Mouse (Mus musculus): ENCODE data around the gene Ntf3. TPM values are rescaled to one million over a fixed set of nuclear protein-coding genes. Genes with fewer than 3 reads are reported as not detected.

Gene Ntf3
- polyA plus RNA-seq (2012; rRNA removed), result 1.5 and 1.7 TPM in 2 replicates

GRCm38 (mm10) chr6:126166548-126167207 is at the start of gene Ntf3:
Ntf3 (minus strand) TSS chr6:126166910.
- DNase-seq, result no peak
- H3K4me1 ChIP-seq (ENCODE audit: control insufficient read depth, insufficient read depth, low read length), result peaks cover 3% of the 10 kb centered on the region; the same call in 1 of the 2 replicates
- TF ChIP-seq CTCF (IDR thresholded peaks at IDR 0.05; ENCODE audit: insufficient read depth, low read length) (no peak), POLR2A (IDR thresholded peaks at IDR 0.05; ENCODE audit: borderline replicate concordance, extremely low read depth, low read depth, low read length) (no peak)
- no peak within 1 kb of the TSS for H3K4me3 ChIP-seq (replicated peaks; ENCODE audit: extremely low read depth, low read depth, low read length)
- WGBS, result 1% methylated on average over 27 of the region's 27 CpGs

GRCm38 (mm10) chr6:126213330-126213729 is 46.6 kb upstream of the Ntf3 start:
- Histone ChIP-seq H3K4me1 (ENCODE audit: control insufficient read depth, insufficient read depth, low read length) (no peaks in the 10 kb centered on the region), H3K4me3 (replicated peaks; ENCODE audit: extremely low read depth, low read depth, low read length) (no peak overlapping the region)
- TF ChIP-seq CTCF (IDR thresholded peaks at IDR 0.05; ENCODE audit: insufficient read depth, low read length) (no peak), POLR2A (IDR thresholded peaks at IDR 0.05; ENCODE audit: borderline replicate concordance, extremely low read depth, low read depth, low read length) (no peak)
- DNase-seq, result no peak
- WGBS, result 65% methylated on average over 5 of the region's 5 CpGs

- no peak overlapping the region for H3K4me3 ChIP-seq (replicated peaks; ENCODE audit: extremely low read depth, low read depth, low read length)
- no peaks in the 10 kb centered on the region for H3K4me1 ChIP-seq (ENCODE audit: control insufficient read depth, insufficient read depth, low read length)
- DNase-seq, result no peak
- TF ChIP-seq CTCF (IDR thresholded peaks at IDR 0.05; ENCODE audit: insufficient read depth, low read length), result no peak
- TF ChIP-seq POLR2A (IDR thresholded peaks at IDR 0.05; ENCODE audit: borderline replicate concordance, extremely low read depth, low read depth, low read length), result no peak
- 79% methylated on average over 4 of the region's 4 CpGs for WGBS
These were observed 36.7 kb upstream of the Ntf3 start for GRCm38 (mm10) chr6:126203366-126203765.

- H3K4me3 ChIP-seq (replicated peaks; ENCODE audit: extremely low read depth, low read depth, low read length), result no peak overlapping the region
- DNase-seq, result no peak
- WGBS, result 69% methylated on average over 7 of the region's 7 CpGs
- H3K4me1 ChIP-seq (ENCODE audit: control insufficient read depth, insufficient read depth, low read length), result no peaks in the 10 kb centered on the region
- TF ChIP-seq CTCF (IDR thresholded peaks at IDR 0.05; ENCODE audit: insufficient read depth, low read length), result no peak
- TF ChIP-seq POLR2A (IDR thresholded peaks at IDR 0.05; ENCODE audit: borderline replicate concordance, extremely low read depth, low read depth, low read length), result no peak
These were observed 36.2 kb upstream of the Ntf3 start for GRCm38 (mm10) chr6:126202959-126203358.

- TF ChIP-seq POLR2A (IDR thresholded peaks at IDR 0.05; ENCODE audit: borderline replicate concordance, extremely low read depth, low read depth, low read length), result no peak
- no peak for TF ChIP-seq CTCF (IDR thresholded peaks at IDR 0.05; ENCODE audit: insufficient read depth, low read length)
- DNase-seq, result no peak
- 65% methylated on average over 2 of the region's 2 CpGs for WGBS
- no peak overlapping the region for H3K4me3 ChIP-seq (replicated peaks; ENCODE audit: extremely low read depth, low read depth, low read length)
- no peaks in the 10 kb centered on the region for H3K4me1 ChIP-seq (ENCODE audit: control insufficient read depth, insufficient read depth, low read length)
These were observed 35.0 kb upstream of the Ntf3 start for GRCm38 (mm10) chr6:126201721-126202120.

GRCm38 (mm10) chr6:126199916-126200315 is 33.2 kb upstream of the Ntf3 start:
- Histone ChIP-seq H3K4me1 (ENCODE audit: control insufficient read depth, insufficient read depth, low read length) (no peaks in the 10 kb centered on the region), H3K4me3 (replicated peaks; ENCODE audit: extremely low read depth, low read depth, low read length) (no peak overlapping the region)
- no peak for DNase-seq
- TF ChIP-seq CTCF (IDR thresholded peaks at IDR 0.05; ENCODE audit: insufficient read depth, low read length), result no peak
- TF ChIP-seq POLR2A (IDR thresholded peaks at IDR 0.05; ENCODE audit: borderline replicate concordance, extremely low read depth, low read depth, low read length), result no peak
- 54% methylated on average over 2 of the region's 2 CpGs for WGBS

- WGBS, result 51% methylated on average over 4 of the region's 4 CpGs
- H3K4me3 ChIP-seq (replicated peaks; ENCODE audit: extremely low read depth, low read depth, low read length), result no peak overlapping the region
- DNase-seq, result no peak
- TF ChIP-seq CTCF (IDR thresholded peaks at IDR 0.05; ENCODE audit: insufficient read depth, low read length), result no peak
- no peak for TF ChIP-seq POLR2A (IDR thresholded peaks at IDR 0.05; ENCODE audit: borderline replicate concordance, extremely low read depth, low read depth, low read length)
- no peaks in the 10 kb centered on the region for H3K4me1 ChIP-seq (ENCODE audit: control insufficient read depth, insufficient read depth, low read length)
These were observed 28.1 kb upstream of the Ntf3 start for GRCm38 (mm10) chr6:126194760-126195159.

GRCm38 (mm10) chr6:126190218-126190871 is 23.6 kb upstream of the Ntf3 start:
- Histone ChIP-seq H3K4me3 (replicated peaks; ENCODE audit: extremely low read depth, low read depth, low read length) (no peak overlapping the region), H3K4me1 (ENCODE audit: control insufficient read depth, insufficient read depth, low read length) (no peaks in the 10 kb centered on the region)
- TF ChIP-seq CTCF (IDR thresholded peaks at IDR 0.05; ENCODE audit: insufficient read depth, low read length) (no peak), POLR2A (IDR thresholded peaks at IDR 0.05; ENCODE audit: borderline replicate concordance, extremely low read depth, low read depth, low read length) (no peak)
- DNase-seq, result no peak
- 71% methylated on average over 10 of the region's 10 CpGs for WGBS

GRCm38 (mm10) chr6:126187400-126187799 is 20.7 kb upstream of the Ntf3 start:
- H3K4me1 ChIP-seq (ENCODE audit: control insufficient read depth, insufficient read depth, low read length), result no peaks in the 10 kb centered on the region
- TF ChIP-seq POLR2A (IDR thresholded peaks at IDR 0.05; ENCODE audit: borderline replicate concordance, extremely low read depth, low read depth, low read length) (no peak), CTCF (IDR thresholded peaks at IDR 0.05; ENCODE audit: insufficient read depth, low read length) (no peak)
- no peak for DNase-seq
- 70% methylated on average over 8 of the region's 8 CpGs for WGBS
- H3K4me3 ChIP-seq (replicated peaks; ENCODE audit: extremely low read depth, low read depth, low read length), result no peak overlapping the region

- WGBS, result 77% methylated on average over 1 of the region's 1 CpGs
- no peak for TF ChIP-seq POLR2A (IDR thresholded peaks at IDR 0.05; ENCODE audit: borderline replicate concordance, extremely low read depth, low read depth, low read length)
- TF ChIP-seq CTCF (IDR thresholded peaks at IDR 0.05; ENCODE audit: insufficient read depth, low read length), result no peak
These were observed 19.4 kb upstream of the Ntf3 start for GRCm38 (mm10) chr6:126186116-126186515.

More at GRCm38 (mm10) chr6:126186116-126186515, 19.4 kb upstream of the Ntf3 start:
- Histone ChIP-seq H3K4me3 (replicated peaks; ENCODE audit: extremely low read depth, low read depth, low read length) (no peak overlapping the region), H3K4me1 (ENCODE audit: control insufficient read depth, insufficient read depth, low read length) (no peaks in the 10 kb centered on the region)
- no peak for DNase-seq

All from lung, adult 2 months (tissue).